Mouse (Mus musculus) layer of hippocampus, adult 8-10 months (tissue): ENCODE data around the gene Ralb. TPM values are rescaled to one million over a fixed set of nuclear protein-coding genes. Genes with fewer than 3 reads are reported as not detected.

Source experiments
- DNase-seq, 2 experiments: peaks; one replicate each; pipeline ENCODE4 v3.0.0; 2022; ENCODE audit warnings: low spot score in 2 of 2
- total RNA-seq, 4 experiments: library from RNA; stranded (reverse); gene quantifications; 2 replicates each; pipeline ENCODE4 v1.2.4; 2022

Gene Ralb
- total RNA-seq, 4 experiments from 2014 or later: 20.2 to 27.6 (median 24.6) TPM

DNA sequence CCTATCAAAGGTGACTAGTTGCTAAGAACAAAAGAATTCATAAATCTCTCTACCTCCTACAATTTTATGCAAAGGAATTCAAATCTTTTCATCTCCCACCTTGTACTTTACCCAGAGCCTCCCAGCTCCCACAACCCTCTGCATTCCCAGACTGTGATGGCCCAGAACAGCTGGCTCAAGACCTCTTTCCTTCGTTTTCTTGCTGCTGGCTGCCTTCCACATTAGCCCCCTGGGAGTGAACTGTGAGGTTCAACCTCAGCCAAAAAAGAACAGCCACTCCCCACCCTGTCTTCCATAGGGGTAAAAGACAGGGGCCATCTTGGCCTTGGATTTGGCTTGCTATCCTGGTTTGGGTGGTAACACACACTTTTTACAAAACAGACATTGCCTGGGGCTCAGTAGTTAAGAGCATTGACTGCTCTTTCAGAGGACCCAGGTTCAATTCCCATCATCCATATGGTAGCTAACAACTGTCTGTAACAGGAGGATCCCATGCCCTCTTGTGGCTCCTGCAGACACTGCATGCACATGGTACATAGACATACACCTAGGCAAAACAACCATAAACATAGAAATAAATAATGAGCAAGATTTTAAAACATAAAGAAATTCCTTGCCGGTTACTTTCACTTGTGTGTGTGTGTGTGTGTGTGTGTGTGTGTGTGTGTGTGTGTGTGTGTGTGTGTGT lies 10.4 kb downstream of the Ralb start:
- DNase-seq: no peak

DNA sequence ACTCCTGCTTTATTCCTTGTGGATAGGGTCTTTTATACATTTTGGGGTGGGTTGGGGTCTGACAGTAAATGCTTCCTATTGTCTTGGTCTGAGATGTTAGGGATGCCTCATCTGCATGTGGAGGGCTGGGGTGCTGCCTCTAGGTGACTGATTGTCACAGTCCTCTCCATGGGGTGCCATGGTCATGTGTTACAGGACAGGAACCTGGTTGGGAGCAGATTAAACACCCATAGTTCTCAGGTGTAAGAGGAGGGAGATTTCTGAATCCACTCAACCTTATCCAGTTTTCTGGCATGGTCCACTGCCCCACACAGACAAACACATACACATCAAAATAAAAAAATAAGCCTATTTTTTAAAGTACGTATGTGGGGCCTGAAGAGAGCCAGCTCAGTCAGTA lies 12.1 kb downstream of the Ralb start:
- no peak for DNase-seq

- DNase-seq: no peak
Measured at GRCm38 (mm10) chr1:119492097-119492496, 12.5 kb downstream of the Ralb start.

- no peak for DNase-seq
Measured at GRCm38 (mm10) chr1:119490765-119491164, 13.8 kb downstream of the Ralb start.

DNA sequence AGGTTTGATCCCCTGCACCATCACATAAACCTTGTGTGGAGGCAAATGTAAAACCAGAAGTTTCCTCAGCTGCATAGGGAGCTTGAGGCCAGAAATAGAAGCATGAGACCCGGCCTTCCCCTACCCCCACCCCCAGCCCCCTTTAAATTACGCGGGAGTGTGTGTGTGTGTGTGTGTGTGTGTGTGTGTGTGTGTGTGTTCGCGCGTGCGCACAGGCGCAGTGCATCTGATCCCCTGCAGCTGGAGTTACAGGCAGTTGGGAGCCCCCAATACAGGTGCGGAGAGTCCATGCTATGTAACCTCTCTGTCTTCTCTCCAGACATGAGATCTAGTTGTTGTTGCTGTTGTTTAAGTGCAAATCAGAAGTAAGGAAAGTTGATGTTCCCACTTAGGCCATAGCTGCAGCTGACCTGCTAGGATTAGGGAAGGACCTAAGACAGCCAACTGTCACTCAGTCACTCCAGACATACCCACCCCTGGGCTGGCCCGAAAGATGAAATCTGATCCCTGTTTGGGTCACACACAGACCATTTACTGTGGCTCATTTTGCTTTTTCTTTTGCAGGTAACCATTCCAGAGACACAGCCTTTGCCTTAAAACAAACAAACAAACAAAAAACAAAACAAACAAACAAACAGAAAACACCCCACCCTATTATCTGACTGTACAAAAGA lies 16.5 kb downstream of the Ralb start:
- no peak for DNase-seq

- DNase-seq: no peak
Measured at GRCm38 (mm10) chr1:119485825-119486224, 18.8 kb downstream of the Ralb start.

DNA sequence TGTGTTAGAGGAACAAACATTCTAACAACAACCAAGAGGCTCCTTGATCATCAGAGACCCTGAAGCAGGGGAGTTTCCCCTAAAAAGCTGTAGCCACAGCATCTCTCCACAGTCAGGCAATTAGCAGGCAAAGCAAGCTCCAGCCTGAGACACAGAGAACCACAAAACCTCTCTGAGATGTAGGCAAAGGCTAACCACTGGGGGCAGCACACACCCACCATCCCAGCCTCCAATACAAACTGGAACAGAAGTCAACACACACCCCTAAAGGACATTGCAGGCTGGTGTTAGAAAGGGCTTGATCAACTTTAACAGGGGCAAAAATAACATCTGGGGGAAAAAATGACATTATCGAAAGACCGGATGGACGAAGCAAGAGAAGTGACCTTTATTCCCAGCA lies 20.1 kb downstream of the Ralb start:
- no peak for DNase-seq

DNA sequence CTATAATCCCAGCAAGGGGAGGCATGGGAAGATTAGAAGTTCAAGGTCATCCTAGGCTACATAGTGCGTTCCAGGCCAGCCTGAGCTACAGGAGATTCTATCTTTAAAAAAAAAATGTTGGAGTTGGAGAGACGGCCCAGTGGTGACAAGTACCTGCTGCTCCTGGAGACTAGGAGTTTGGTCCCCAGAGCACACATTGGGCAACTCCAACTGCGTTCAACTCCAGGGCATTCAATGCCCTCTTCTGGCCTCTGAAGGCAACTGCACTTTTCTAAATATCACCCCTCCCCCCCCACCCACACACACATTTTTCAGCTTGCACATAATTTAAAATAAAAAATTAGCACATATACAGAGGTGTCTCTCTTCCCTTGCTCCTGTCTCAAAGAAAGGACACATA lies 21.7 kb downstream of the Ralb start:
- no peak for DNase-seq

DNA sequence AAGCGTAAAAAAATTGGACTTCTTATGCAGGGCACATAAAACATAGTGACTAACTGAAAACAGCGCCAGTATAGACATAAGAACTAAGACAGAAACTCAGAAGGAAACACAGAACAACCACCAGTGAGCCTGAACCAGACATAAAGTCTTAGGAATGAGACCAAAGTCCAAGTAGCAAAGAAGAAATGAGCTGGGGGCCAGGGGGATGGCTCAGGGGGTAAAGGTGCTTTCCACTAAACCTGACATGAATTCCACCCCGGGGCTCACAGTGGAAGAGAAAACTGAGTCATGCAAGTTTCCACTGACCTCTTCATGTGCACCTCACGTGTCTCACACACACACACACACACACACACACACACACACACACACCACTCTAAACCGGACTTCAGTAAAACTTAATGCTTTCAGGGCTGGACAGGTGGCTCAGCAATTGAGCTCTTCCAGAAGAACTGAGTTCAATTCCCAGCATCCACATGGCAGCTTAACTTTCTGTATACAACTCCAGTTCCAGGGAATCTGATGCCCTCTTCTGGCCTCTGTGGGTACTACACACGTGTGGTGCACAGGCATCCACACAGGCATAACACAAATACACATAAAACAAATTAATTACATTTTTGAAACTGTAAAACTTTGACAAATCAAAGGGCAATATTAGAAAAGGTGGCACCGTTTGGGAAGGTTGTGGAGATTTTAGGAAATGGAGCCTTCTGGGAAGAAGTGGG lies 23.2 kb downstream of the Ralb start:
- DNase-seq: no peak

DNA sequence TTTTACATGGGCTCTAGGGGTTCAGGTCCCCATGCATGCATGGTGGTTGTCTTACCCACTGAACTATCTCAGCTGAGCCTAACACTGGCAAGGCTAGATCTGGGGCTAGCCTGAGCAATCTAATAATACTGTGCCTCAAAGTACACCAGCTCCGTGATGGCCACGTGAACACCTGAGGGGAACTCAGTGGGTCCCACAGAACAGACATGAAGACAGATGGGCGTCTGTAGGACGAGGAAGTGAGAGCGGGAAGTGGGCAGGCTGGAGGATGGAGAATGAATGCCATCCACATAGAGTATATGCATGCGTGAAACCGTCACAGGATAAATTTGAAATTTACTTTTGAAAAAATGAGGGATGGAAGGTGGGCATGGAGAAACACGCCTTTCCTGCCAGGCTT lies 23.9 kb downstream of the Ralb start:
- DNase-seq: no peak

DNA sequence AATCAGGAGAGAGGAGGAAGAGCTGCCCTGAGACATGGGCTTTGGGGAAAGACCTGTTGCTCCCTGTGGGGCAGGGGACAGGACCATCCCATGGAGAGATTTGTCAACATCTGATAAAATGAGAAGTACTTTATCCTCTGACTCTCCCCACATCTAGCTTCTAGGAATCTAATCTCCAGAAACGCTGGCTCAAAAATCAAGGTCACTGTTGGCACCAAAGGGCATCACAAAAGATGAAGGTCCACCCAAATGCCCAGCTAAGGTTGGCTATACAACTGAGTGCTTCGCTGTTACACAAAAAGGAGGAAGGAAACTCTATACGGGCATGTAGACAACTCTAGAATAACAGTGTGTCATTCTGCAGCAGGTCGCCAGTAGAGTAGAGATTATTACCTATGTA lies 25.0 kb downstream of the Ralb start:
- DNase-seq: no peak

- DNase-seq: no peak
Measured at GRCm38 (mm10) chr1:119476905-119477353, 27.7 kb downstream of the Ralb start.

DNA sequence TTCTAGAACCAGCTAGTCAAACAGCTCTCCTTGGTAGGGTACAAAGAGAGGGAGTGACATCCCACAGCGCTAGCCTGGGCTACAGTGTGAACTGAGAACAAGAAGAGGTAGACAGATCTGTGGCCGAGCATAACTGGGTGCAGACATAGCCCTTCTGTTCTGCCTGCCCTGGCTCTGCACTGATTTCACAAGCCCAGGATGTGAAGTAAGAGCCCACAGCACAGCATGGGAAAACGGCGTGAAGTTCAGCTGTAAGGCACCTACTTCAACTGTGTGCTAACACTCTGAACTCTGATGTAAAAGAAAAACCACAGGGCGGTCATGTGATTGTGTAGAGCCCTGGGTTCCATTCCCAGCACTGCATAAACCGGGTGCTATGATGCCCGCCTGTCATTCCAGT lies 29.9 kb downstream of the Ralb start:
- DNase-seq: no peak

GRCm38 (mm10) chr1:119472648-119473047 lies 31.9 kb downstream of the Ralb start:
- no peak for DNase-seq

- DNase-seq: no peak
Measured at GRCm38 (mm10) chr1:119471793-119472396, 32.7 kb downstream of the Ralb start.

DNA sequence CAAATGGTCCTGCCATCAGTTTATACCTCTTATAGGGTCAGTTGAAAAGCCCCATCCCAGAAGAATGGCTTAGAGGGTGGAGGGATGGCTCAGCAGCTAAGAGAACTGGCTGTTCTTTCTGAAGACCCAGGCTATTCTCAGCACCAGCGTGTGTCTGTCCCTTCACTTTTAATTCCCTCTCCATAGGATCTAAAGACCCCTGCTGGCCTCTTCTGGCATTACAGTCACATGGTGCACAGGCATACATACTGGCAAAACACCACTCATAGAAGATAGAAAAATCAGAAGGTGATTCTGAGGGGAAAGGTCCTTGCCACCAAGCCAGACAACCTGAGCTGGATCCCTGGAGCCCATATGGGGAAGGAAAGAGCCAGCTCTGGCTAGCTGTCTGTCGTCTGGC lies 41.2 kb downstream of the Ralb start:
- no peak for DNase-seq

DNA sequence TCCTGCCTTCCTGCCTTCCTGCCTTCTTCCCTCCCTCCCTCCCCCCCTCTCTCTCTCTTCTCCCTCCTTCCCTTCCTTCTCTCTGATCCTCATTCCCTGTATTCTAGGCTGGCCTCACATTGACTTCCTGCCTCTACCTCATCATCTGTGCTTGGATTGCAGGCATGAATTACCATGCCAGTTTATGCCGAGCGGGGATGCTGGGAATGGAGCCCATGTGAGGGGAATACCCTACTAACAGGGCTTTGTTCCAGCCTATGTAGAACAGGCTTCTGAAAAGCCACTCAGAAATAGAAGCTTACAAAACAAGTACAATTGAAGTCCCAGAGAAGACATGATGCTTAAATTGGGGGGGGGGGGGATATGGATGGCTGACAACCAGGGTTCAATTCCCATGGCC lies 44.5 kb downstream of the Ralb start:
- DNase-seq: no peak

GRCm38 (mm10) chr1:119457993-119458605 lies 46.5 kb downstream of the Ralb start:
- DNase-seq: peak; percentile 53 to 63

GRCm38 (mm10) chr1:119457528-119457855 lies 47.1 kb downstream of the Ralb start:
- no peak for DNase-seq

DNA sequence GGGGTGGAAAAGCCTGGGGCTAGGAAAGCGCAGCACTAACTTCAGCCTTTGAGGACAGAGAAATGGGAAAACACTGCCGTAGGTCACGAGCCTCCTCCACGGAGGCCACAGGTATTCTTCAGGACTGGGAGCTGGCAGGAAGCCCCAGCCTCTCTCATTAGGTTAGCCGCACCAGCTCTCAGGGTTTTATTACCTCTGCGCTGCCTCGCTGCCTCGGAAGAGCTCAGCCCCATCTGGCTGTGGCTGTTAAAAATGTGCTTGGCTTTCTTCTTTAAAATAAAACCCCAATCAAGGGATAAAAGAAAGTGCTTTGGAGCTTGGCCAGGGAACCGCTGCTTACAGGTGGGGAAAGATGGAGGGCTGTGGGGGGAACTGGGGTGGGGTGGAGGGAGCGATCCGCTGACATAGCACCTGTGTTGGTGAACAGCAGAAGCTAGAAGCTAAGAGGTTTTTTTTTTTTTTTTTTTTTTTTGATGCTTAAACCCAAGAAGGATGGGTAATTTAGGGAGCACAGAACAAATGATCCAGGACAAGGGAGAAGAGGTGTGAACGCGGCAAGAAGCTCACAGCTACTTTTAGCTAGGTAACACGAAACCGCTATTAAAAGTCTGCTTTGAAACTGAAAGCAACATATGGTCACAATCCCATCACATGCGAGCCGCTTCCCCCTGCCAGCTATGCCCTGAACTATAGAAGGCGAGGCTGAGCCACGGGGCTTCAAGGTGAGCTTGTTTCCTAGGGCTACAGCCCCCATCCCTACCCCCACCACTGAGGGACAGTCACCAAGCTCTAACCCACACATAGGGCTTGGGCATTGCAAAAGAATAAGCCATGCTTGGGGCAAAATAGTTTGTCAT lies 47.7 kb downstream of the Ralb start:
- DNase-seq: no peak

- no peak for DNase-seq
Measured at GRCm38 (mm10) chr1:119453731-119454130, 50.9 kb downstream of the Ralb start.
